Mouse (Mus musculus) bone marrow, adult 2 months (tissue): ENCODE measurements around the gene Steap3. TPM values are rescaled to one million over a fixed set of nuclear protein-coding genes. Genes with fewer than 3 reads are reported as not detected.

Experiments used
- H3K27ac ChIP-seq: fragments of 200-500 bp; 2 replicates; pipeline ENCODE4 v1.5.1; 2012; ENCODE audit warnings: low read depth, mild to moderate bottlenecking, control low read depth, inconsistent platforms, low read length; ENCODE audit not compliant: control insufficient read depth, poor library complexity, insufficient read depth
- H3K4me1 ChIP-seq: fragments of 200-500 bp; 2 replicates; pipeline ENCODE4 v1.6.1; 2011; ENCODE audit warnings: low read length; ENCODE audit not compliant: control insufficient read depth, insufficient read depth
- H3K4me3 ChIP-seq: fragments of 200-500 bp; replicated peaks from 2 replicates; pipeline ENCODE3; 2011; ENCODE audit warnings: mild to moderate bottlenecking, low read depth, low read length, control low read depth; ENCODE audit not compliant: control insufficient read depth
- CTCF ChIP-seq: fragments of 200-500 bp; IDR thresholded peaks from 2 replicates; pipeline ENCODE4 v1.5.1; 2011; ENCODE audit warnings: low read length, control low read depth; ENCODE audit not compliant: control insufficient read depth, insufficient read depth
- POLR2A ChIP-seq: fragments of 200-500 bp; IDR thresholded peaks from 2 replicates; pipeline ENCODE4 v1.6.1; 2011; ENCODE audit warnings: low read depth, mild to moderate bottlenecking, control low read depth, low read length, borderline replicate concordance; ENCODE audit not compliant: control insufficient read depth
- WGBS: fragments of 180-500 bp; shearing (Covaris S2); methylation state at CpG from one replicate; pipeline ENCODE4 v1.1.7; 2018; 5-methylcytosine and 5-hydroxymethylcytosine counted together
- polyA plus RNA-seq: library from polyadenylated mRNA; stranded (reverse); fragments of >200 nt; gene quantifications from 2 replicates; pipeline ENCODE4 v1.2.4, GENCODE M21; 2011; ENCODE audit warnings: low replicate concordance; ENCODE audit not compliant: missing spikeins, insufficient read depth, insufficient read length

Steap3 gene
- polyA plus RNA-seq, 1 experiment: 9.4 TPM

DNA sequence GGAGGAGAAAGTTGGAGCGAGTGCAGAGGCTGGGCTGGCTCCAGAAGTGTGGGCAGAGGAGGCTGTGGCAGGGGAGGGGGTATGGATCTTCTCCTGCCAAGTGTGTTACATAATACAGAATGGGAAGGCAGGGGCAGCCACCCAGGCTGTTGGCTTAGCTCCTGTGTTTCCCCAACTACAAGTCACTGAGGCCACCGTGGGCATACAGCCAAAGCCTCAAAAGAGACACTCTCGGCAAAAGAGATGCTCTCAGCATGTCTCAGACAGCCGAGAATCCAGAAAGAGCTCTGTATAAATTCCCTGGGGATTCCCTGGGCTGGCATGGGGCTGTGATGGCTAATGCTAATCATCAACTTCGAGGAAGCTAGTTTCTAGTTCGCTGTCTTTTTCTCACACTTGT, 64.9 kb downstream of the Steap3 start:
- no peak for TF ChIP-seq CTCF
- TF ChIP-seq POLR2A: no peak
- H3K27ac ChIP-seq: no peak overlapping the region
- 58% methylated on average over 6 of the region's 6 CpGs for WGBS
- no peaks in the 10 kb centered on the region; the same call in 1 of the 2 replicates for H3K4me1 ChIP-seq
- no peak overlapping the region for H3K4me3 ChIP-seq

DNA sequence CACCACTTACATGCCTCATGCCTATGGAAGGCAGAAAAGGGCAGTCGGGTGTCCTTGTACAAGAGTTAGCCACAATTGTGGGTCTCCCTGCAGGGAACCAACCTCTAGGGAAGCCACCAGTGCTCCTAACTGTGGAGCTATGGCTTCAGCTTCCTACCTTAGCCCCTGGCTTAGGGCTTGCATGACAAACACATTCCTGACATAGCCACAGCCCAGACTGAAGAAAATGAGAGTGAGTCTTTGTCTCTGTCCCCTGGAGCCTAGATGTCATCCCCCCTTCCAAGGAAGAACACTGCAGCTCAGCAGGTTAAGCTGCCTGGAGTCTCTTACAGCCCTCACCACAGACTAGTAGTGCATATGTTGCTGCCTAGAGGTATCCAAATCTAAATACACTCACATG, 67.7 kb downstream of the Steap3 start:
- no peak overlapping the region for H3K27ac ChIP-seq
- H3K4me3 ChIP-seq: no peak overlapping the region
- 61% methylated on average over 1 of the region's 1 CpGs for WGBS
- H3K4me1 ChIP-seq: peaks cover 2% of the 10 kb centered on the region; the same call in 1 of the 2 replicates
- TF ChIP-seq POLR2A (no peak), CTCF (no peak)

- 69% methylated on average over 5 of the region's 5 CpGs for WGBS
- H3K27ac ChIP-seq: no peak overlapping the region
- H3K4me3 ChIP-seq: no peak overlapping the region
- peaks cover 2% of the 10 kb centered on the region; the same call in 1 of the 2 replicates for H3K4me1 ChIP-seq
- no peak for TF ChIP-seq POLR2A
Observed at GRCm38 (mm10) chr1:120203836-120204235, 68.7 kb downstream of the Steap3 start.

DNA sequence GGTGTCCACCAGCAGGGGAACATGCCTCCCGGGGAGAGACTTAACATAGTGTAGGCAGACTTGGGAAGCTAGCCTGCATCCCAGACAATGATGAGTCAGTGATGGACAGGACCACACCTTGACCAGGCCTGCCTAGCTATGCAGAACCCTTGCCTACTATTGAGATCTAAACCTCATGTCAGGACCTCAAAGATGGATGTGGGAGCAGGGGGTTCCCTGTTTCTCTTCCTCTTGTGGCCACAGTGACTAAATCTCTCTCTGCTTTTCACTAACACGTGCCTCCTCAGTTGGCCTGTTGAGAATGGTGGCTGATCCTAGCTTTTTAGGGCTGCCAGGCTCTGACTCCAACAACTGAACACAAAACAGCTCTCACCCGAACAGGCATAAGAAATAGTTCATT, 70.0 kb downstream of the Steap3 start:
- TF ChIP-seq CTCF (no peak), POLR2A (no peak)
- 44% methylated on average over 3 of the region's 3 CpGs for WGBS

DNA sequence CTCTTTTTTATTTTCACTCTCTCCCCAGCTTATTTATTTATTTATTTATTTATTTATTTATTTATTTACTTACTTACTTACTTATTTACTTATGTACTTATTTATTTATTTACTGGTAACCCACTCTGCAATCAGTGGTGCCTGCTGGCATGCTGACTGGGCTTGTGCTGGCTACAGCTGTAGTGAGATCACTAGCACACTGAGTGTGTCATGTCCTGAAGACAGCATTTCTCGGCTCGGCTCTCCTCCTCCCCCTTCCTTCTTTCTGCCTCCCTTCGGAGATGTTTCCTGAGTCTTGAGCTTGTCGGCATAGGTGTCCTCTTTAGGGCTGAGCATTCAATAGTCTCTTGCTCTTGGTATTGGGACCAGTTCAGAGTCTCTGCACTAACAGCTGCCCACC, 73.6 kb downstream of the Steap3 start:
- no peak for TF ChIP-seq POLR2A
- no peak for TF ChIP-seq CTCF
- WGBS: 84% methylated on average over 4 of the region's 4 CpGs

More for the DNA sequence above, 70.0 kb downstream of the Steap3 start:
- Histone ChIP-seq H3K4me1 (peaks cover 2% of the 10 kb centered on the region; the same call in 1 of the 2 replicates), H3K27ac (no peak overlapping the region), H3K4me3 (no peak overlapping the region)

GRCm38 (mm10) chr1:120198151-120198550, 74.4 kb downstream of the Steap3 start:
- Histone ChIP-seq H3K27ac (no peak overlapping the region), H3K4me1 (peaks cover 2% of the 10 kb centered on the region; the same call in 1 of the 2 replicates), H3K4me3 (no peak overlapping the region)
- WGBS: 72% methylated on average over 3 of the region's 3 CpGs
- TF ChIP-seq POLR2A (no peak), CTCF (no peak)

More for the DNA sequence above, 73.6 kb downstream of the Steap3 start:
- H3K27ac ChIP-seq: no peak overlapping the region
- no peak overlapping the region for H3K4me3 ChIP-seq
- H3K4me1 ChIP-seq: peaks cover 2% of the 10 kb centered on the region; the same call in 1 of the 2 replicates

DNA sequence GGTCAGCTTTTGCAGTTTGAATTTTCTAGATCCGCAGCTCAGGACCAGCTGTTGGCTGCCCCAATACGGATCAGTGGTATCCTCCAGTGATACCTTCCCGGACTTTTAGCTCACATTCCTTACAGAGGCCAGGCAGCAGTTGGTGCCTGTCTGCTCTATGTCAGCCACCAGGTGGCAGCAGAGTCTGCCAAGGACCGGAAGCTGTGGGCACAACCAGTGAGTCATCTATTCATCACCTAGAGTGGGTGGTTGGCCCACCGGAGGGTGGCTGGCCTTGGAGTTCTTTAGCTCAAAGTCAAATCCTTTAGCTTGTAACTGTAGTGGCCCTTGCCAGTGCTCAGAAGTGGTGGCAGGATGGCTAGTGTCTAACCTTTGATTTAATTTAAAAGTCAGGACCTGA, 75.3 kb downstream of the Steap3 start:
- Histone ChIP-seq H3K4me1 (no peaks in the 10 kb centered on the region), H3K27ac (no peak overlapping the region), H3K4me3 (no peak overlapping the region)
- TF ChIP-seq POLR2A (no peak), CTCF (peak; percentile 93)
- 9% methylated on average over 5 of the region's 5 CpGs for WGBS

GRCm38 (mm10) chr1:120196724-120197123, 75.8 kb downstream of the Steap3 start:
- Histone ChIP-seq H3K4me1 (no peaks in the 10 kb centered on the region), H3K27ac (no peak overlapping the region), H3K4me3 (no peak overlapping the region)
- TF ChIP-seq POLR2A: no peak
- 68% methylated on average over 2 of the region's 2 CpGs for WGBS

DNA sequence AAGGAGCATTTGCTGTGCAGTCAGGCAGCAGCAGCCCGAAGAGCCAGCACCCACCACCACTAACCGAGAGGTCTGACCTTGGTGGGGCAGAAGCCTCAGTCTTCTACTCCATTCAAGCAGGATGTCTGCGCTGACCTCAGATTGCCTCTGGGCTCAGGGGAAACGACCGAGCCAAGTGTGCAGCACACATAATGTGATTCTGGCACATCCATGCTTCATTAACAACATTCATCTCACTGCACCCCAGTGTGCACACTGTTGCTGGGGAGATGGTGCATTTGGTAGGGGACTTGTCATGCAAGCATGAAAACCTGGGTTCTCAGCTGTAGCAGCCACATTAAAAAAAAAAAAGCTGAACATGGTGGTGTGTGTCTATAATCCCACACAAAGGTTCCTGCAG, 76.6 kb downstream of the Steap3 start:
- WGBS: 79% methylated on average over 5 of the region's 5 CpGs
- Histone ChIP-seq H3K4me3 (no peak overlapping the region), H3K4me1 (no peaks in the 10 kb centered on the region), H3K27ac (no peak overlapping the region)
- TF ChIP-seq CTCF (no peak), POLR2A (no peak)
